Mouse (Mus musculus) cerebellum, postnatal 36 days (tissue): ENCODE data around the gene Fiz1.

ENCODE experiments used
- DNase-seq, 2 experiments: peaks; one replicate each; pipeline ENCODE4 v3.0.0; 2021 to 2022; ENCODE audit warnings: mixed read lengths in 2 of 2

Gene Fiz1

GRCm38 (mm10) chr7:4996934-4997333 lies 17.6 kb downstream of the Fiz1 start:
- DNase-seq: no peak

DNA sequence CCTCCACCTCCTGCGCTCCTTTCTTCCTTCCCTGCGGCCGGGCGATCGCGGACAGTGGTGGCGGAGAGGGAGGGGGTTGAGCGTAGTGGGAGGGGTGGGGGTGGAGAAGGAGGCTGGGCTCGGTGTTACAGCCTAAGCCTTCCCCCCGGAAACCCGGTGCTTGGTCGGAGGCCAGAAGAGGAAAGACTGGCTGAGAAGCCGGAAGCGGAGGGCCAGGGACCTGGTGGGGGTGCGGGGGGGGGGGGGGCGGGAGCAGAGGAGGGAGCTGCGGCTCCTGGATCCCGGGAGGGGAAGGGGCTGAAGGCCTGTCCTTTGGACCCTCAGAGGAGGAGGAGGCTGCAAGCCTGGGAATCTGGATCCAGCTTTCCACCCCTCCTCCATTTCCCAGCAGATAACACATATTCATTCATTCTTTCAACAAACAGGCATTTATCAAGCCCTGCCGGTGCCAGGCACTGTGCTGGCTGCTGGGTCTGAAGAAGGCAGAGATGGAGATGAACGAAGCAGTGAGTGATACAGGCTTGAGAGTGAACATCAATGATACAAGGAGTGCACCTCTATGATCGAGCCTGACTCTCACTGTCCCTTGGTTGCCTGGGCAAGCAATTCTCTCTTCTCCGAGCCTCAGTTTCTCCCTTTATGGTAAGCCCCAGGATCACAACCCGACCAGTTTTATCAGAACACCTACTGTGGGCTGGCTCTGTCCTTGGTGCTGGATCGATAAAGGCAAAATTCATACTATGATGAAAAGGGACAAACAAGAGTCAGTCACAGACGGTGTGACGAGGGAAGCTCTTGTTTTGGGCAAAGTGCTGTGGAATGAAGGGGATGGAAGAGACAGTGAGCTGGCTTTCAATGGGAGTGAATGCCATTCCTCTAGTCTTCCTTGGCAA lies 18.2 kb downstream of the Fiz1 start, which contains the start of gene Zfp579:
Gene Zfp579, minus strand, starts transcription at position 156 of the 893 bp plus-strand sequence.
- peak; percentile 98 for DNase-seq

DNA sequence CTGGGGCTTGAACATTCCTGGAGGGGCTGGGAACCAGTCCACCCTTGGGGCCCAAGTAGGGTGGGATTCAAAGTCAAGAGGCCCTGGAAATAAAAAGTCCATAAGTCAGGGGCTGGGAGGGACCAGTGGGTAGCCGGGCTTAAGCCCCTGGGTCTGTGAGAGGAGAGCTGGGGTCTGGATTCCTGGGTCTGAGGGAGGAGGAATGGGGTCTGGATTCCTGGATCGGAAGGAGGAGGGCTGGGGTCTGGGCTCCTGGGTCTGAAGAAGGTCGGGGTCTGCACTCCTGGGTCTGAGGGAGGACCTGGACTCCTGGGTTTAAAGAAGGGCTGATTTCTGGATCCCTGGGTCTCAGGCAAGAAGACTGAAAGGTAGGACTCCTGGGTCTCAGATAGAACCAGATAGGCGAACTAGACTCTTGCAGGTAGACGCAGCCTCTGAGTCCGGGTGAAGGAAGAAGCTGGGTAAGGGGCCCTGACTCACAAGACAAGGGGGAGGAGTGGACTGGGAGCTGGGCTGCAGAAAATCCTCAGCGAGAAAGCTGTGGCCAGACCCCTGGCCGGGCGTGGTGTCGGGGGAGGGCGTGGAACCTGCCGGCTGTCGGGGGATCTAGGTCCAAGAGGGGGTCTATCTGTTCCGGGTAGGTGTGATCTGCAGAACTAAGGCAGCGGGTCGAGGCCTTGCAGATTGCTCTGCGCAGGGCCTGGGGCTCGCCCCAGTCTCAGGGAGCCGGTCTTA lies 19.1 kb downstream of the Fiz1 start:
- DNase-seq: no peak

DNA sequence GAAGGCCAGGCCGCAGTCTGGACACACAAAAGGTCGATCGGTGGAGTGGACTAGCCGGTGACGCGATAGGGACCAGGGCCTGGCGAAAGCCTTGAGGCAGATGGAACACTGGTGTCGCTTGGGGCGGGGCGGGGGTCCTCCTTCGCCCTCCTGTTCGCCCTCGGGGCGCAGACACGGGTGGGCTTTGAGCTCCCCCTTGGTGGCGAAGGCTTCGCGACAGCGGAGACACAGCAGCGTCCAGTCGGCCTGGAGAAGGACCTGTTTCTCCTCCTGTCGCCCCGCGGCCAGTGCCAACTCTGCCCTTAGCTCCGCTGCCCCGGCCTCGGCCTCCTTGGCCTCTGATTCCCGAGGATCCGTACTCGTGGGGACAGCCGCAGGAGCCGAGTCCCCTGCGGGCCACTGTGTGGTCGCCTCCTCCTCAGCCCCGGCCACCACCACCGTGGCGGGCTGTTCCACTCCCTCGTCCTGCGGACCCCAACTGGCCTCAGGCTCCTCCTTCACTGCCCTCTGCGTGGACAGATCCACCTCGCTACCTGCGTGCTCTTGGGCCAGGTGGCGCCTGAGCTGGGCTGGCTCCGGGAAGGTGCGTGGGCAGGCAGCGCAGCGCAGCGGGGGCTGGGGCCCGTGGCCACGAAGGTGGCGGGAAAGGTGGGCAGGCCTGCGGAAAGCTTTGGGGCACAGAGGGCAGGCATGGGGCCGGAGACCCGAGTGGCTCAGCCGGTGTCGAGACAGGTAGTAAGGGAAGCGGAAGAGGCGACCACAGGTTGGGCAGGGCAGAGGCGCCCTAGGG lies 20.3 kb downstream of the Fiz1 start:
- peak; percentile 37 to 55 for DNase-seq

GRCm38 (mm10) chr7:4993347-4993998 lies 21.0 kb downstream of the Fiz1 start:
- peak; percentile 17 to 35 for DNase-seq

DNA sequence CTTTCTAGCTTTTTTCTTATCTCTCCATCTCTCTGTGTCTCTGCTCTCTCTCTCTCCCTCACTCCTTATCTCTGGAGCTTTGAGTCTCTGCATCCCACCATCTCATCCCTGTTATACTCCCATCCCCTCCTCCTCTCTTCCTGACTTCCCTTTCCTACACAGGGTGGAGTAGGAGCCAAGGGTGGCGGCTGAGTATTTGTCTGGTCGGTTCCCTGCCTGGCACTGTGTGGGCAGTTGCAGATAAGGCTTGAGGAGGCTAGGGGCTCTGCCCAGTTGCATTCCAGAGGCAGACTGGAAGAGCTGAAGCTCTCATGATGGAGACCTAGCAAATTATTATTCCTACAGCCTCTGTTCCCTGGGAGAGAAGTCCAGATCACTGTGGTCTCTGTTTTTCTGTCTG lies 26.2 kb downstream of the Fiz1 start:
- DNase-seq: no peak

- DNase-seq: no peak
Measured at GRCm38 (mm10) chr7:4976832-4977231, 37.7 kb downstream of the Fiz1 start.

GRCm38 (mm10) chr7:4975455-4975854 lies 39.0 kb downstream of the Fiz1 start:
- no peak for DNase-seq

- DNase-seq: no peak
Measured at GRCm38 (mm10) chr7:4972321-4973047, 42.0 kb downstream of the Fiz1 start.

GRCm38 (mm10) chr7:4971710-4972109 lies 42.8 kb downstream of the Fiz1 start:
- DNase-seq: no peak

DNA sequence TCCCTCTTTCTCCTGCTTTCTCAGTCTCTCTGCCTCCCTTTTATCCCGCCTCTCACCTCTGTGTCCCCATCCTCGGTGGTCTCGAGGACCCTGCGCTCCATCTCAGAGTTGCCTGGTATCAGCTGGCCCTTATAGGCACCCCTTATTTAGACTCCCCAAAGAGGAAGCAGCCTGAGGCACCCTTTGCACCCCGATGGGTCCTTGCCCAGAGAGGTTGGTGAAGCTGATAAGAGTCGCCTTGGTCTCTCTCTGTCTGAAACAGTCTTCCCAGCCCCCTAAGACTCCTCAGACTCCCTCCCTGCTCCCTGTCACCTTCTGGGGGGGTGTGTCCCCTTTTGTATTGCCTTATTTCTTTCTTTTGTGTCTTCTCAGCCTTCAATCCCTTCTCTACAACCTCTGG lies 43.4 kb downstream of the Fiz1 start, which contains the start of gene Sbk3:
Gene Sbk3, minus strand, starts transcription at position 101 of the 400 bp plus-strand sequence.
- DNase-seq: no peak

DNA sequence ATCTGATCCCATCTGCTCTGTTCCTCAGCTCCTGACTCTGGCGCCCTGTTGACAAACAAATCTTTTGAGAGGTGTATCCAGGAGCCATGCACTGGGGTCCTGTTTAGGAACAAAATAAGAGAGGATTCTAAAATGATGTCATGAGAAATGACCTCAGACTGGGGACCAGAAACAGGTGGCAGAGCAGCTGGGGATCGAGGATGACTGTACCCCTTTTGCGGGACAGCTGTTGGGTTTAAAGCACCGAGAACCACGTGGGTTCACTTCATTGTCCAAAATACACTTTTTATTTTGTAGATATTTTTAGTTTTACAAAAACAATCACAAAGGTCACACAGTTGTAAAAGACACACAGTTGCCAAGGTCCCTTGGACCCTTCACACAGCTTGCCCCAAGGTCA lies 49.5 kb downstream of the Fiz1 start:
- no peak for DNase-seq

- peak; percentile 21 to 41 for DNase-seq
Measured at GRCm38 (mm10) chr7:4964272-4964671, 50.2 kb downstream of the Fiz1 start, which contains the start of gene Sbk2. Sbk2 (minus strand) TSS chr7:4964406.

- no peak for DNase-seq
Measured at GRCm38 (mm10) chr7:4963527-4963926, 51.0 kb downstream of the Fiz1 start.

- no peak for DNase-seq
Measured at GRCm38 (mm10) chr7:4957361-4957760, 57.1 kb downstream of the Fiz1 start.
